Mouse (Mus musculus) heart, embryonic 11.5 days (tissue): Measurements from ENCODE around the gene D430041D05Rik. TPM values are rescaled to one million over a fixed set of nuclear protein-coding genes. Genes with fewer than 3 reads are reported as not detected.
"Not testable (repeated sequence)": the region's sequence is repeated elsewhere in the genome, so short reads cannot be mapped to it uniquely, and the experiment has no call there.

Experiments
- ATAC-seq: fragments of 200-750 bp; cut with Nextera tagmentation; replicated peaks from 2 replicates; pipeline ENCODE4 v1.8.0; 2017; ENCODE audit warnings: moderate library complexity; ENCODE audit not compliant: insufficient number of reproducible peaks, low FRiP score, low TSS enrichment
- H3K27ac ChIP-seq: fragments of 300-500 bp; sonication (generic); 2 replicates; pipeline ENCODE4 v1.5.1; 2014; ENCODE audit warnings: mild to moderate bottlenecking, low read depth, low read length
- H3K27me3 ChIP-seq: fragments of 300-500 bp; sonication (generic); 2 replicates; pipeline ENCODE4 v1.6.1; 2014; ENCODE audit warnings: mild to moderate bottlenecking, low read length, mixed read lengths; ENCODE audit not compliant: control insufficient read depth, insufficient read depth
- H3K36me3 ChIP-seq: fragments of 300-500 bp; sonication (generic); 2 replicates; pipeline ENCODE4 v1.6.1; 2014; ENCODE audit warnings: mild to moderate bottlenecking, low read length, moderate library complexity, mixed read lengths; ENCODE audit not compliant: control insufficient read depth, insufficient read depth
- H3K4me1 ChIP-seq: fragments of 300-500 bp; sonication (generic); 2 replicates; pipeline ENCODE4 v1.6.1; 2014; ENCODE audit warnings: low read length; ENCODE audit not compliant: control insufficient read depth, insufficient read depth
- H3K4me2 ChIP-seq: fragments of 300-500 bp; sonication (generic); 2 replicates; pipeline ENCODE4 v1.6.1; 2014; ENCODE audit warnings: mild to moderate bottlenecking, moderate library complexity
- H3K4me3 ChIP-seq: fragments of 300-500 bp; sonication (generic); 2 replicates; pipeline ENCODE4 v1.5.1; 2014; ENCODE audit warnings: low read depth, low read length
- H3K9ac ChIP-seq: fragments of 300-500 bp; sonication (generic); 2 replicates; pipeline ENCODE4 v1.6.1; 2014; ENCODE audit warnings: mild to moderate bottlenecking, low read depth, low read length, moderate library complexity
- H3K9me3 ChIP-seq: fragments of 300-500 bp; sonication (generic); replicated peaks from 2 replicates; pipeline ENCODE4 v1.6.1; 2016; ENCODE audit warnings: low read length; ENCODE audit not compliant: control insufficient read depth
- whole genome bisulfite sequencing: fragments of 180-500 bp; shearing (Covaris S2); extraction: QIAGEN DNeasy Blood & Tissue Kit; methylation state at CpG from one replicate; pipeline ENCODE4 v1.1.7; 2014; ENCODE audit not compliant: insufficient replicate concordance; 5-methylcytosine and 5-hydroxymethylcytosine counted together
- polyA plus RNA-seq: library from polyadenylated mRNA; unstranded; fragments of >200 nt; fragmentation: Nextera tagmentation; extraction: Ambion mirVana; gene quantifications from 2 replicates; pipeline ENCODE4 v1.2.1, GENCODE M21; 2014

D430041D05Rik gene
- polyA plus RNA-seq, 1 experiment from 2014 or later: 0.34 TPM

GRCm38 (mm10) chr2:104109528-104109927 is 301.3 kb downstream of the D430041D05Rik start:
- no peak overlapping the region for H3K4me3 ChIP-seq
- peaks cover 6% of the 10 kb centered on the region for H3K4me1 ChIP-seq
- 0 out of 2 replicates have a peak overlapping the region, but pooled peaks have one; percentile 1 for H3K4me2 ChIP-seq
- 25% methylated on average over 2 of the region's 2 CpGs for WGBS
- no peaks in the 10 kb centered on the region for H3K27me3 ChIP-seq
- H3K36me3 ChIP-seq: no peaks in the 10 kb centered on the region
- ATAC-seq: no peak
- H3K9me3 ChIP-seq: no peaks in the 10 kb centered on the region
- no peak overlapping the region for H3K9ac ChIP-seq
- H3K27ac ChIP-seq: peak overlapping the region; percentile 70

- not testable (repeated sequence) for H3K9ac ChIP-seq, H3K4me3 ChIP-seq, H3K36me3 ChIP-seq, H3K4me2 ChIP-seq, H3K4me1 ChIP-seq, H3K9me3 ChIP-seq, H3K27me3 ChIP-seq, ATAC-seq
- peak overlapping the region; percentile 70 for H3K27ac ChIP-seq
- 32% methylated on average over 2 of the region's 2 CpGs for WGBS
These were observed 301.8 kb downstream of the D430041D05Rik start for GRCm38 (mm10) chr2:104109021-104109420.

- H3K4me2 ChIP-seq: no peak overlapping the region
- H3K4me1 ChIP-seq: peaks cover 22% of the 10 kb centered on the region
- H3K9me3 ChIP-seq: no peaks in the 10 kb centered on the region
- ATAC-seq: no peak
- no peak overlapping the region for H3K4me3 ChIP-seq
- WGBS: 83% methylated on average over 6 of the region's 6 CpGs
- no peak overlapping the region for H3K27ac ChIP-seq
- no peak overlapping the region for H3K9ac ChIP-seq
- H3K27me3 ChIP-seq: no peaks in the 10 kb centered on the region
- no peaks in the 10 kb centered on the region for H3K36me3 ChIP-seq
These were observed 306.0 kb downstream of the D430041D05Rik start for GRCm38 (mm10) chr2:104104800-104105199.

GRCm38 (mm10) chr2:104099946-104100345 is 310.9 kb downstream of the D430041D05Rik start:
- H3K4me3 ChIP-seq: 0 out of 2 replicates have a peak overlapping the region, but pooled peaks have one; percentile 6
- no peaks in the 10 kb centered on the region for H3K27me3 ChIP-seq
- ATAC-seq: no peak
- no peaks in the 10 kb centered on the region for H3K36me3 ChIP-seq
- H3K4me1 ChIP-seq: peaks cover 29% of the 10 kb centered on the region
- H3K9me3 ChIP-seq: no peaks in the 10 kb centered on the region
- H3K9ac ChIP-seq: no peak overlapping the region
- peak overlapping the region; percentile 23 for H3K4me2 ChIP-seq
- H3K27ac ChIP-seq: no peak overlapping the region
- WGBS: 58% methylated on average over 1 of the region's 1 CpGs

GRCm38 (mm10) chr2:104099231-104099585 is 311.6 kb downstream of the D430041D05Rik start:
- peak overlapping the region; percentile 43; the same call in 1 of the 2 replicates for H3K9ac ChIP-seq
- 0 out of 2 replicates have a peak overlapping the region, but pooled peaks have one; percentile 6 for H3K4me3 ChIP-seq
- peaks cover 29% of the 10 kb centered on the region for H3K4me1 ChIP-seq
- peak overlapping the region; percentile 86 for H3K27ac ChIP-seq
- peak overlapping the region; percentile 54 for H3K4me2 ChIP-seq
- no peaks in the 10 kb centered on the region for H3K27me3 ChIP-seq
- WGBS: 87% methylated on average over 2 of the region's 2 CpGs
- ATAC-seq: no peak
- no peaks in the 10 kb centered on the region for H3K36me3 ChIP-seq
- no peaks in the 10 kb centered on the region for H3K9me3 ChIP-seq

GRCm38 (mm10) chr2:104098529-104099230 is 312.1 kb downstream of the D430041D05Rik start:
- peak overlapping the region; percentile 86 for H3K27ac ChIP-seq
- peaks cover 29% of the 10 kb centered on the region for H3K4me1 ChIP-seq
- H3K36me3 ChIP-seq: no peaks in the 10 kb centered on the region
- H3K9me3 ChIP-seq: no peaks in the 10 kb centered on the region
- no peaks in the 10 kb centered on the region for H3K27me3 ChIP-seq
- peak; percentile 82 for ATAC-seq
- H3K9ac ChIP-seq: peak overlapping the region; percentile 43; the same call in 1 of the 2 replicates
- H3K4me3 ChIP-seq: 0 out of 2 replicates have a peak overlapping the region, but pooled peaks have one; percentile 6
- H3K4me2 ChIP-seq: peak overlapping the region; percentile 54
- whole genome bisulfite sequencing: 7% methylated on average over 3 of the region's 3 CpGs

- not testable (repeated sequence) for H3K9me3 ChIP-seq, ATAC-seq, H3K36me3 ChIP-seq, H3K9ac ChIP-seq, H3K27me3 ChIP-seq
- H3K4me1 ChIP-seq: peaks cover 17% of the 10 kb centered on the region
- 86% methylated on average over 4 of the region's 4 CpGs for WGBS
- peak overlapping the region; percentile 27 for H3K4me3 ChIP-seq
- peak overlapping the region; percentile 62 for H3K4me2 ChIP-seq
- 0 out of 2 replicates have a peak overlapping the region, but pooled peaks have one; percentile 62 for H3K27ac ChIP-seq
These were observed 313.4 kb downstream of the D430041D05Rik start for GRCm38 (mm10) chr2:104097396-104097795.

GRCm38 (mm10) chr2:104096796-104097195 is 314.0 kb downstream of the D430041D05Rik start:
- not testable (repeated sequence) for H3K27me3 ChIP-seq, H3K36me3 ChIP-seq, ATAC-seq, H3K9ac ChIP-seq, H3K9me3 ChIP-seq
- whole genome bisulfite sequencing: 40% methylated on average over 1 of the region's 1 CpGs
- Histone ChIP-seq H3K4me1 (peaks cover 15% of the 10 kb centered on the region), H3K27ac (0 out of 2 replicates have a peak overlapping the region, but pooled peaks have one; percentile 46), H3K4me3 (peak overlapping the region; percentile 64), H3K4me2 (peak overlapping the region; percentile 62)
